Mouse (Mus musculus): ENCODE measurements at regions not wholly inside any gene's neighbourhood (a gene's known extent, or its start where the extent isn't known, plus 50 kb on each side); places are given as distances from the start of the nearest gene placed in this dataset.

GRCm38 (mm10) chr7:79212231-79212630, 60.8 kb upstream of the Abhd2 start:
- ATAC-seq = no peak
- no peak overlapping the region for H3K4me2 ChIP-seq (replicated peaks; ENCODE audit: low read depth, low read length)

GRCm38 (mm10) chr7:79215001-79215400, 58.0 kb upstream of the Abhd2 start:
- no peak overlapping the region for H3K27ac ChIP-seq (ENCODE audit: low read length)
- no peaks in the 10 kb centered on the region for H3K9me3 ChIP-seq (ENCODE audit: low read length)

More at GRCm38 (mm10) chr7:79212231-79212630, 60.8 kb upstream of the Abhd2 start:
- 85% methylated on average over 3 of the region's 3 CpGs for WGBS
- TF ChIP-seq EP300 (IDR thresholded peaks at IDR 0.05) = no peak
- no peak for TF ChIP-seq CTCF (IDR thresholded peaks at IDR 0.05)
- no peak for DNase-seq (ENCODE audit: low spot score)
- no peaks in the 10 kb centered on the region for H3K27me3 ChIP-seq (replicated peaks; ENCODE audit: insufficient read depth, low read length)
- no peak overlapping the region for H3K9ac ChIP-seq (replicated peaks; ENCODE audit: low read depth)
- no peaks in the 10 kb centered on the region for H3K36me3 ChIP-seq (ENCODE audit: insufficient read depth, low read length)
- H3K27ac ChIP-seq (ENCODE audit: low read length) = no peak overlapping the region
- H3K9me3 ChIP-seq (ENCODE audit: low read length) = no peaks in the 10 kb centered on the region
- peaks cover 10% of the 10 kb centered on the region; the same call in 1 of the 2 replicates for H3K4me1 ChIP-seq (ENCODE audit: insufficient read depth, low read depth, low read length)
- no peak overlapping the region for H3K4me3 ChIP-seq (ENCODE audit: low read depth, low read length)

GRCm38 (mm10) chr7:79217232-79217631, 55.8 kb upstream of the Abhd2 start:
- Histone ChIP-seq H3K4me1 (ENCODE audit: insufficient read depth, low read depth, low read length) (no peaks in the 10 kb centered on the region), H3K4me3 (ENCODE audit: low read depth, low read length) (no peak overlapping the region), H3K27ac (ENCODE audit: low read length) (no peak overlapping the region), H3K27me3 (replicated peaks; ENCODE audit: insufficient read depth, low read length) (no peaks in the 10 kb centered on the region), H3K36me3 (ENCODE audit: insufficient read depth, low read length) (no peaks in the 10 kb centered on the region), H3K4me2 (replicated peaks; ENCODE audit: low read depth, low read length) (no peak overlapping the region), H3K9ac (replicated peaks; ENCODE audit: low read depth) (no peak overlapping the region), H3K9me3 (ENCODE audit: low read length) (no peaks in the 10 kb centered on the region)
- 71% methylated on average over 2 of the region's 2 CpGs for WGBS
- DNase-seq (ENCODE audit: low spot score) (no peak), ATAC-seq (no peak)
- TF ChIP-seq EP300 (IDR thresholded peaks at IDR 0.05) (no peak), CTCF (IDR thresholded peaks at IDR 0.05) (no peak)

More at GRCm38 (mm10) chr7:79215001-79215400, 58.0 kb upstream of the Abhd2 start:
- Histone ChIP-seq H3K4me3 (ENCODE audit: low read depth, low read length) (no peak overlapping the region), H3K27me3 (replicated peaks; ENCODE audit: insufficient read depth, low read length) (no peaks in the 10 kb centered on the region), H3K4me2 (replicated peaks; ENCODE audit: low read depth, low read length) (no peak overlapping the region), H3K4me1 (ENCODE audit: insufficient read depth, low read depth, low read length) (peaks cover 10% of the 10 kb centered on the region; the same call in 1 of the 2 replicates), H3K36me3 (ENCODE audit: insufficient read depth, low read length) (no peaks in the 10 kb centered on the region), H3K9ac (replicated peaks; ENCODE audit: low read depth) (no peak overlapping the region)
- ATAC-seq (no peak), DNase-seq (ENCODE audit: low spot score) (no peak)
- TF ChIP-seq CTCF (IDR thresholded peaks at IDR 0.05) (no peak), EP300 (IDR thresholded peaks at IDR 0.05) (no peak)
- WGBS = 94% methylated on average over 5 of the region's 5 CpGs

- Histone ChIP-seq H3K4me2 (replicated peaks; ENCODE audit: low read depth, low read length) (no peak overlapping the region), H3K4me1 (ENCODE audit: insufficient read depth, low read depth, low read length) (no peaks in the 10 kb centered on the region), H3K27me3 (replicated peaks; ENCODE audit: insufficient read depth, low read length) (no peaks in the 10 kb centered on the region), H3K27ac (ENCODE audit: low read length) (no peak overlapping the region), H3K4me3 (ENCODE audit: low read depth, low read length) (no peak overlapping the region), H3K9me3 (ENCODE audit: low read length) (no peaks in the 10 kb centered on the region), H3K9ac (replicated peaks; ENCODE audit: low read depth) (no peak overlapping the region), H3K36me3 (ENCODE audit: insufficient read depth, low read length) (no peaks in the 10 kb centered on the region)
- DNase-seq (ENCODE audit: low spot score) = no peak
- ATAC-seq = no peak
- WGBS = 67% methylated on average over 9 of the region's 9 CpGs
- TF ChIP-seq CTCF (IDR thresholded peaks at IDR 0.05) = no peak
- TF ChIP-seq EP300 (IDR thresholded peaks at IDR 0.05) = no peak
Measured at GRCm38 (mm10) chr7:79222626-79223335, 50.2 kb upstream of the Abhd2 start.

Measured in lung, postnatal 0 days (tissue).